Mouse (Mus musculus): ENCODE measurements around the gene Rhox11. TPM values are rescaled to one million over a fixed set of nuclear protein-coding genes. Genes with fewer than 3 reads are reported as not detected.
"Not testable (repeated sequence)": the region's sequence is repeated elsewhere in the genome, so short reads cannot be mapped to it uniquely, and the experiment has no call there.

Rhox11 gene
- total RNA-seq, 1 experiment, result not detected

DNA sequence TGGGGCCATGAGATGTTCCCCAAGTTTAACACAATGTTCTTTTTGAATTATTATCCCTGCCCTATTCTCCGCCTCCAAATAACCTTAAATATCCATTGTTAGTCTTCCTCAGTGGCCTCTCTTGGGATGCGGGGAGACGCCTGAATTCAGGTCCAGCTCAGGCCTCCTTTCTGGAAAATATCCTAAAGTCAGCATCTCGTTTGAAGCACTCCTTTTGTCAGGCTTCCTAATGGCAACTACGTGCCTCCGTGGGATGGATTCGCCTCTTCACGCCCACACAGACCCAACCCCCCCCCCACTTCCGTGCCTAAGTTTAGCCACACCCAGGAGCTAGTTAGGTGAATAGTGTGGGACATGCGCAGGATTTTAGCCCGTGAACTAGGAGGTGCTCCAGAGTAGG lies 18.8 kb downstream of the Rhox11 start, which contains the start of gene Rhox10:
Gene Rhox10, plus strand, starts transcription at position 301 of the 400 bp plus-strand sequence.
- H3K36me3 ChIP-seq (ENCODE audit: control insufficient read depth, insufficient read depth, low read length, poor library complexity, severe bottlenecking), result no peaks in the 10 kb centered on the region
- TF ChIP-seq ZC3H11A (IDR thresholded peaks at IDR 0.05; ENCODE audit: borderline replicate concordance, low read depth, low read length), result no peak
- no peak for TF ChIP-seq HCFC1 (IDR thresholded peaks at IDR 0.05; ENCODE audit: borderline replicate concordance, insufficient read depth, low read length)
- TF ChIP-seq CHD2 (IDR thresholded peaks at IDR 0.05; ENCODE audit: low read depth, low read length), result no peak
- no peak for TF ChIP-seq MAFK (IDR thresholded peaks at IDR 0.05; ENCODE audit: insufficient read depth, low read depth, low read length)
- no peak for TF ChIP-seq ZNF384 (IDR thresholded peaks at IDR 0.05; ENCODE audit: low read depth, low read length)
- DNase-seq (ENCODE audit: low read depth, low spot score), result no peak
- no peaks in the 10 kb centered on the region for H3K9me3 ChIP-seq (ENCODE audit: control insufficient read depth, insufficient read depth, low read depth, low read length)
- H3K27ac ChIP-seq (ENCODE audit: insufficient read depth, low read depth, low read length, poor library complexity, severe bottlenecking), result no peak within 1 kb of the TSS
- H3K4me1 ChIP-seq (ENCODE audit: control insufficient read depth in 2 of 2, insufficient read depth in 2 of 2, low read length in 2 of 2, poor library complexity in 1 of 2), result no peaks in the 10 kb centered on the region
- in situ Hi-C loops (cut with MboI; ENCODE audit: low sequenced_read_pairs in 2 of 2, unreplicated experiment in 2 of 2), result no loop called here
- no peak within 1 kb of the TSS for H3K4me3 ChIP-seq (ENCODE audit: insufficient read depth in 1 of 2, low read depth in 1 of 2, low read length in 2 of 2, poor library complexity in 1 of 2, severe bottlenecking in 1 of 2)
- H3K9ac ChIP-seq (ENCODE audit: insufficient read depth, low read depth, low read length, poor library complexity, severe bottlenecking), result no peak within 1 kb of the TSS

DNA sequence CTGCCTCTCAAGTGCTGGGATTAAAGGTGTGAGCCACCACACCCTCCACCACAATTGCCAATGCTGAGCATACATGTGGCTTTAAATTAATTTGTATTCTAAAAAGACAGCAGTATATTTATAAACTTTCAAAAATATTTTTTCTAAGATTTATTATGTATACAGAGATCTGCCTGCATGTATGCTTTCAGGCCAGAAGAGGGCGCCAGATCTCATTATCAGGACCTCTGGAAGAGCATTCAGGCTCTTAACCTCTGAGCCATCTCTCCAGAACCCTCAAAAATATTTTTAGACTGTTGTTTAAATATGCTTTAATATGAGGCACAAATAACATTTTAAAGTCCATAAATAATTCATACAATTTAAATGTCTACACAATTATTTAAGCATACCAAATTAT lies 23.4 kb downstream of the Rhox11 start:
- Histone ChIP-seq H3K9ac (ENCODE audit: insufficient read depth, low read depth, low read length, poor library complexity, severe bottlenecking) (no peak overlapping the region), H3K4me1 (ENCODE audit: control insufficient read depth in 2 of 2, insufficient read depth in 2 of 2, low read length in 2 of 2, poor library complexity in 1 of 2) (no peaks in the 10 kb centered on the region), H3K4me3 (ENCODE audit: insufficient read depth in 1 of 2, low read depth in 1 of 2, low read length in 2 of 2, poor library complexity in 1 of 2, severe bottlenecking in 1 of 2) (no peak overlapping the region), H3K27ac (ENCODE audit: insufficient read depth, low read depth, low read length, poor library complexity, severe bottlenecking) (no peak overlapping the region), H3K36me3 (ENCODE audit: control insufficient read depth, insufficient read depth, low read length, poor library complexity, severe bottlenecking) (no peaks in the 10 kb centered on the region), H3K9me3 (ENCODE audit: control insufficient read depth, insufficient read depth, low read depth, low read length) (no peaks in the 10 kb centered on the region)
- DNase-seq (ENCODE audit: low read depth, low spot score), result no peak
- in situ Hi-C loops (cut with MboI; ENCODE audit: low sequenced_read_pairs in 2 of 2, unreplicated experiment in 2 of 2), result no loop called here
- TF ChIP-seq ZNF384 (IDR thresholded peaks at IDR 0.05; ENCODE audit: low read depth, low read length) (no peak), ZC3H11A (IDR thresholded peaks at IDR 0.05; ENCODE audit: borderline replicate concordance, low read depth, low read length) (no peak), MAFK (IDR thresholded peaks at IDR 0.05; ENCODE audit: insufficient read depth, low read depth, low read length) (no peak), CHD2 (IDR thresholded peaks at IDR 0.05; ENCODE audit: low read depth, low read length) (no peak), HCFC1 (IDR thresholded peaks at IDR 0.05; ENCODE audit: borderline replicate concordance, insufficient read depth, low read length) (no peak)

DNA sequence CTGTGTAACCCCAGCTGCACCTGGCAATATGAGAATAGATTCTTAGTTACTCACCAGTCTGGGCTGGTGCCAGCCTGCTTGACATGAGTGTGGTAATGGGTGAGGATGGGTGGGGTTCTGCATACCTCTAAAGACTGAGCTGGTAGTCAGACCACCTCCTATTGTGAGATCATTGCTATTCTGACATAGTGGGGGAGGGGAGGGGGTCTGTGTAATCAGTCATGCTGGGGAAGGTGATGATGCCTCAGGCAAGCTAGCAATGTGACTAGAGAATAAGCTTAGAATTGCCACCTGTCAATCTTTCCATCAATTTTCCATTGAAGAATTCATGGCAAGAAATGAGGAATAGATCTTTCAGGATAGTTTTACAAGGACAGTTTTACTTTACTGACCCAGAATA lies 41.9 kb downstream of the Rhox11 start, which contains the start of gene Btg1-ps2:
Gene Btg1-ps2, minus strand, starts transcription at position 101 of the 400 bp plus-strand sequence.
- H3K4me1 ChIP-seq (ENCODE audit: control insufficient read depth in 2 of 2, insufficient read depth in 2 of 2, low read length in 2 of 2, poor library complexity in 1 of 2); H3K36me3 ChIP-seq (ENCODE audit: control insufficient read depth, insufficient read depth, low read length, poor library complexity, severe bottlenecking); in situ Hi-C loops (cut with MboI; ENCODE audit: low sequenced_read_pairs in 2 of 2, unreplicated experiment in 2 of 2); H3K27ac ChIP-seq (ENCODE audit: insufficient read depth, low read depth, low read length, poor library complexity, severe bottlenecking); H3K9me3 ChIP-seq (ENCODE audit: control insufficient read depth, insufficient read depth, low read depth, low read length); H3K9ac ChIP-seq (ENCODE audit: insufficient read depth, low read depth, low read length, poor library complexity, severe bottlenecking); DNase-seq (ENCODE audit: low read depth, low spot score); H3K4me3 ChIP-seq (ENCODE audit: insufficient read depth in 1 of 2, low read depth in 1 of 2, low read length in 2 of 2, poor library complexity in 1 of 2, severe bottlenecking in 1 of 2): not testable (repeated sequence)

DNA sequence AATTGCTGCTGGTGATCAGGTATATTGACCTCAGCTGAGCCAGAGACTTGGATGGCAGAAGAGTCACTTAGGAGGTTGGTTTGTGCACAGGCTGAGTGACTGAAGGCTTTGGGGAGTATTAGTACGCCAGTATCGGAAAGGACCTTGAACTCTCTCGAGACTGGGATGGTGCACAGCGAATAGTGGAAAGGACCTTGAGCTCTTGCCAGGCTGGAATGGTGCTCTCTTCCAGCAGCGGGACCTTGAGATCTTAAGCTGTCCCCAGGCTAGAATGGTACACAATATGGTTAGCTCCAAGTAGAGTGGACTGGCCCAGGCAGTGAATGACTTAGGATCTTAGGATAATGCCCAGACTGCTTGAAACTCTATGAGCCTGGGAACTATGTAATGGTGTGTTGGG lies 45.3 kb downstream of the Rhox11 start:
- no peak for TF ChIP-seq MAFK (IDR thresholded peaks at IDR 0.05; ENCODE audit: insufficient read depth, low read depth, low read length)
- no peak for TF ChIP-seq CHD2 (IDR thresholded peaks at IDR 0.05; ENCODE audit: low read depth, low read length)
- TF ChIP-seq ZC3H11A (IDR thresholded peaks at IDR 0.05; ENCODE audit: borderline replicate concordance, low read depth, low read length), result no peak
- no peak for TF ChIP-seq HCFC1 (IDR thresholded peaks at IDR 0.05; ENCODE audit: borderline replicate concordance, insufficient read depth, low read length)
- no peak for TF ChIP-seq ZNF384 (IDR thresholded peaks at IDR 0.05; ENCODE audit: low read depth, low read length)
- H3K4me1 ChIP-seq (ENCODE audit: control insufficient read depth in 2 of 2, insufficient read depth in 2 of 2, low read length in 2 of 2, poor library complexity in 1 of 2), result no peaks in the 10 kb centered on the region
- H3K9ac ChIP-seq (ENCODE audit: insufficient read depth, low read depth, low read length, poor library complexity, severe bottlenecking), result no peak overlapping the region
- H3K9me3 ChIP-seq (ENCODE audit: control insufficient read depth, insufficient read depth, low read depth, low read length), result no peaks in the 10 kb centered on the region
- no peak overlapping the region for H3K4me3 ChIP-seq (ENCODE audit: insufficient read depth in 1 of 2, low read depth in 1 of 2, low read length in 2 of 2, poor library complexity in 1 of 2, severe bottlenecking in 1 of 2)
- no peak overlapping the region for H3K27ac ChIP-seq (ENCODE audit: insufficient read depth, low read depth, low read length, poor library complexity, severe bottlenecking)
- in situ Hi-C loops (cut with MboI; ENCODE audit: low sequenced_read_pairs in 2 of 2, unreplicated experiment in 2 of 2), result no loop called here
- H3K36me3 ChIP-seq (ENCODE audit: control insufficient read depth, insufficient read depth, low read length, poor library complexity, severe bottlenecking), result no peaks in the 10 kb centered on the region
- no peak for DNase-seq (ENCODE audit: low read depth, low spot score)

DNA sequence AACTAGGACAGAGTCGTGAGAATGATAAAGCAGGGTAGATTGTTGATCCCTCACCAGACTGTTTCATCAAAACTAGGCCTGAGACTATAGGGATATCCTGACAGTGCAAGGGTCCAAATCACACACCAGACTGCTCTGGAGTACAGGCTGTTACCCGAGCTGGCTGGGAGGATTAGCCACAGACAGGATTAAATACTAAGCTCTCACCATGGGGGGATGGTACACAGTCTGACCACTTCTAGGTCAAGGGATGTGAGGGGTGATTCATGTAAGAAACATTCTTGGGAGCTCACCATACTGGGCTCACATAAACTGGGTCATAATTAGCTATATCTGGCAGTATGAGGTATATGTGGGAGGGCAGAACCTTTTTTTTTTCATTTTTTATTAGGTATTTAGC lies 51.1 kb downstream of the Rhox11 start:
- no peak overlapping the region for H3K4me3 ChIP-seq (ENCODE audit: insufficient read depth in 1 of 2, low read depth in 1 of 2, low read length in 2 of 2, poor library complexity in 1 of 2, severe bottlenecking in 1 of 2)
- no peak overlapping the region for H3K27ac ChIP-seq (ENCODE audit: insufficient read depth, low read depth, low read length, poor library complexity, severe bottlenecking)
- no peaks in the 10 kb centered on the region for H3K9me3 ChIP-seq (ENCODE audit: control insufficient read depth, insufficient read depth, low read depth, low read length)
- H3K4me1 ChIP-seq (ENCODE audit: control insufficient read depth in 2 of 2, insufficient read depth in 2 of 2, low read length in 2 of 2, poor library complexity in 1 of 2), result no peaks in the 10 kb centered on the region
- in situ Hi-C loops (cut with MboI; ENCODE audit: low sequenced_read_pairs in 2 of 2, unreplicated experiment in 2 of 2), result no loop called here
- DNase-seq (ENCODE audit: low read depth, low spot score), result no peak
- H3K9ac ChIP-seq (ENCODE audit: insufficient read depth, low read depth, low read length, poor library complexity, severe bottlenecking), result no peak overlapping the region
- no peak for TF ChIP-seq CHD2 (IDR thresholded peaks at IDR 0.05; ENCODE audit: low read depth, low read length)
- TF ChIP-seq MAFK (IDR thresholded peaks at IDR 0.05; ENCODE audit: insufficient read depth, low read depth, low read length), result no peak
- TF ChIP-seq HCFC1 (IDR thresholded peaks at IDR 0.05; ENCODE audit: borderline replicate concordance, insufficient read depth, low read length), result no peak
- no peak for TF ChIP-seq ZC3H11A (IDR thresholded peaks at IDR 0.05; ENCODE audit: borderline replicate concordance, low read depth, low read length)
- no peak for TF ChIP-seq ZNF384 (IDR thresholded peaks at IDR 0.05; ENCODE audit: low read depth, low read length)
- no peaks in the 10 kb centered on the region for H3K36me3 ChIP-seq (ENCODE audit: control insufficient read depth, insufficient read depth, low read length, poor library complexity, severe bottlenecking)

Other genes with a start within 250 kb of the Rhox11 start
- not detected in 2 replicates for gene Rhox8, start 206.2 kb downstream of the Rhox11 start, total RNA-seq (2012; rRNA removed)
- not detected in 2 replicates for gene Rhox7b, start 187.9 kb downstream of the Rhox11 start, total RNA-seq (2012; rRNA removed)
- gene Rhox9, start 183.4 kb downstream of the Rhox11 start, total RNA-seq (2012; rRNA removed), result 18.5 and 33.2 TPM in 2 replicates
- not detected in 2 replicates for gene Btg1-ps1, start 66.3 kb downstream of the Rhox11 start, total RNA-seq (2012; rRNA removed)
- gene Btg1-ps2, start 42.0 kb downstream of the Rhox11 start, total RNA-seq (2012; rRNA removed), result not detected in 2 replicates
- 1.0 and 4.2 TPM in 2 replicates for gene Rhox10, start 18.7 kb downstream of the Rhox11 start, total RNA-seq (2012; rRNA removed)
- 0.98 TPM in 1 of 2 replicates, not detected in the other for gene Rhox12, start 25.8 kb upstream of the Rhox11 start, total RNA-seq (2012; rRNA removed)
- 8.0 and 20.7 TPM in 2 replicates for gene Rhox13, start 36.1 kb upstream of the Rhox11 start, total RNA-seq (2012; rRNA removed)
- gene Zbtb33, start 104.7 kb upstream of the Rhox11 start, total RNA-seq (2012; rRNA removed), result 7.9 and 10.4 TPM in 2 replicates
- gene Tmem255a, start 167.3 kb upstream of the Rhox11 start, total RNA-seq (2012; rRNA removed), result 0.21 and 0.22 TPM in 2 replicates
- gene Atp1b4, start 231.0 kb upstream of the Rhox11 start, total RNA-seq (2012; rRNA removed), result not detected in 2 replicates